In the genomic region with DNA sequence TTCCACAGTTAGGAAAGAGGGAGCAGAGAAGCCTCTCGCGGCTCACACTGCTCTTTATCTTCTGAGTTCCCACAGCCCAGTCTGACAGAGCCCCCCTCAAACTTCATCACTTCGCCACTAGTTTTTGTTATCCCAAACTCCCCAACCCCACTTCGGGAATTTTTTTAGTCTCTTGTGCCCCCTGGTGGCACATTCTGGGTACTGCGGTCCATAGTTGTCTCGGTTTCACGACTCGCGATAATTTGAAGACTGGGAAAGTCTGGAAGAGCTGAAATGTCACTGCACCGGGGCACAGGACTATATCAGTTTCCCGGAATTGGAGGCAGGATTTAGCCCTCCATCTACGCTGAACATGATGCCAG, we compare ENCODE assay signal across 8 mouse cellular contexts. TPM values are rescaled to one million over a fixed set of nuclear protein-coding genes. Genes with fewer than 3 reads are reported as not detected.
DNase-seq lines count a peak whose midpoint lies in the region; ATAC-seq and TF ChIP-seq lines count a peak whose summit lies in the region.

No protein-coding gene starts in this region.

- peak; percentile 37 for ATAC-seq in intestine, embryonic 15.5 days
- no peak for ATAC-seq in limb, embryonic 12.5 days (ENCODE audit: insufficient number of reproducible peaks, insufficient read depth, low FRiP score, low TSS enrichment, low read depth)
- 0 out of 2 replicates have a peak, but pooled peaks have one; percentile 62 for ATAC-seq in midbrain, postnatal 0 days (ENCODE audit: low FRiP score)

- intact Hi-C loops in gastrocnemius, postnatal 14 days (cut with DNase I; ENCODE audit: low total_unique reads), result loop anchor here (2.0 kb wide), 2 partner anchors 36 to 106 kb away; no protein-coding TSS in a partner anchor

- TF ChIP-seq CTCF in midbrain, postnatal 0 days (IDR thresholded peaks at IDR 0.05), result peak; percentile 93
- peak; percentile 33; the same call in 1 of the 2 replicates for TF ChIP-seq CTCF in thymus, adult 2 months (IDR thresholded peaks at IDR 0.05; ENCODE audit: borderline replicate concordance, control insufficient read depth, extremely low read depth, insufficient read depth, low read length, poor library complexity)

- H3K4me3 ChIP-seq in intestine, embryonic 15.5 days (replicated peaks), result peak overlapping the region; percentile 10; the same call in 1 of the 2 replicates
- H3K4me3 ChIP-seq in limb, embryonic 12.5 days (replicated peaks), result no peak overlapping the region
- H3K4me3 ChIP-seq in midbrain, postnatal 0 days (ENCODE audit: low read depth, low read length), result no peak overlapping the region
- no peak overlapping the region for H3K4me3 ChIP-seq in thymus, adult 2 months (ENCODE audit: control insufficient read depth, insufficient read depth, low read length)

- peaks cover 14% of the 10 kb centered on the region for H3K4me1 ChIP-seq in intestine, embryonic 15.5 days (replicated peaks)
- peaks cover 29% of the 10 kb centered on the region for H3K4me1 ChIP-seq in limb, embryonic 12.5 days (replicated peaks)
- no peaks in the 10 kb centered on the region for H3K4me1 ChIP-seq in midbrain, postnatal 0 days (ENCODE audit: insufficient read depth, low read length)
- peaks cover 16% of the 10 kb centered on the region for H3K4me1 ChIP-seq in thymus, adult 2 months (replicated peaks; ENCODE audit: control insufficient read depth, insufficient read depth, low read length)

- no peak overlapping the region for H3K9ac ChIP-seq in intestine, embryonic 15.5 days
- no peak overlapping the region for H3K9ac ChIP-seq in limb, embryonic 12.5 days (replicated peaks)
- no peak overlapping the region for H3K9ac ChIP-seq in midbrain, postnatal 0 days (replicated peaks; ENCODE audit: low read length, poor library complexity, severe bottlenecking)

- WGBS in intestine, embryonic 15.5 days, result under 1% methylated on average over 12 of the region's 12 CpGs
- WGBS in limb, embryonic 12.5 days, result under 1% methylated on average over 12 of the region's 12 CpGs
- 2% methylated on average over 12 of the region's 12 CpGs for WGBS in midbrain, postnatal 0 days
- WGBS in thymus, adult 2 months, result 2% methylated on average over 12 of the region's 12 CpGs

- no peaks in the 10 kb centered on the region for H3K9me3 ChIP-seq in intestine, embryonic 15.5 days
- no peaks in the 10 kb centered on the region; the same call in 1 of the 2 replicates for H3K9me3 ChIP-seq in limb, embryonic 12.5 days
- H3K9me3 ChIP-seq in midbrain, postnatal 0 days (ENCODE audit: low read length), result no peaks in the 10 kb centered on the region

- H3K4me2 ChIP-seq in intestine, embryonic 15.5 days (replicated peaks), result peak overlapping the region; percentile 48
- H3K4me2 ChIP-seq in limb, embryonic 12.5 days, result peak overlapping the region; percentile 47
- no peak overlapping the region for H3K4me2 ChIP-seq in midbrain, postnatal 0 days (ENCODE audit: low read depth, low read length, poor library complexity, severe bottlenecking)

- TF ChIP-seq POLR2A in thymus, adult 2 months (IDR thresholded peaks at IDR 0.05; ENCODE audit: control insufficient read depth, extremely low read depth, insufficient read depth, low read length, poor library complexity), result no peak

- H3K36me3 ChIP-seq in intestine, embryonic 15.5 days, result no peaks in the 10 kb centered on the region
- no peaks in the 10 kb centered on the region for H3K36me3 ChIP-seq in limb, embryonic 12.5 days
- no peaks in the 10 kb centered on the region for H3K36me3 ChIP-seq in midbrain, postnatal 0 days (ENCODE audit: insufficient read depth, low read length)
- no peaks in the 10 kb centered on the region for H3K36me3 ChIP-seq in thymus, adult 2 months (ENCODE audit: control insufficient read depth, insufficient read depth, low read length)

- no peaks in the 10 kb centered on the region for H3K27me3 ChIP-seq in intestine, embryonic 15.5 days (replicated peaks)
- H3K27me3 ChIP-seq in limb, embryonic 12.5 days, result peaks cover 3% of the 10 kb centered on the region; the same call in 1 of the 2 replicates
- peaks cover 3% of the 10 kb centered on the region; the same call in 1 of the 2 replicates for H3K27me3 ChIP-seq in midbrain, postnatal 0 days (ENCODE audit: insufficient read depth, low read length)
- H3K27me3 ChIP-seq in thymus, adult 2 months (ENCODE audit: control insufficient read depth, insufficient read depth, low read length), result no peaks in the 10 kb centered on the region

- H3K27ac ChIP-seq in intestine, embryonic 15.5 days, result peak overlapping the region; percentile 41; the same call in 1 of the 2 replicates
- H3K27ac ChIP-seq in limb, embryonic 12.5 days, result no peak overlapping the region
- no peak overlapping the region for H3K27ac ChIP-seq in midbrain, postnatal 0 days (ENCODE audit: low read depth, low read length)
- H3K27ac ChIP-seq in thymus, adult 2 months (ENCODE audit: control insufficient read depth, insufficient read depth, low read length), result no peak overlapping the region

- peak; percentile 80 to 86 for DNase-seq in right cerebral cortex, adult 2 months (ENCODE audit: low spot score in 2 of 2)
- DNase-seq in right cerebral cortex, adult 18-20 months, result no peak
- peak; percentile 81 to 82 for DNase-seq in cerebellum, postnatal 36 days
- peak; percentile 65 for DNase-seq in gastrocnemius, postnatal 14 days
- peak; percentile 80 for DNase-seq in midbrain, postnatal 0 days (ENCODE audit: low spot score)
- peak; percentile 81 for DNase-seq in thymus, adult 2 months

RNA-seq across cellular contexts. Expression of gene Adcy6, which starts 7.3 kb away (rescaled TPM):
- 10 to 100 TPM; 33.1 to 36.4 TPM for total RNA-seq in gastrocnemius, postnatal 14 days (2021)
- 21.4 and 23.0 TPM in 2 replicates for polyA plus RNA-seq in intestine, embryonic 15.5 days (2015; fragmentation: Nextera tagmentation; extraction: Ambion mirVana)
- polyA plus RNA-seq in limb, embryonic 12.5 days (2016; fragmentation: Nextera tagmentation; extraction: Ambion mirVana), result 22.1 and 25.7 TPM in 2 replicates
- total RNA-seq in midbrain, postnatal 0 days (2014; rRNA removed), result 38.0 and 40.3 TPM in 2 replicates
- 5.5 and 7.2 TPM in 2 replicates for polyA plus RNA-seq in midbrain, postnatal 0 days (2015; fragmentation: Nextera tagmentation; extraction: Ambion mirVana)
- 211 and 230 TPM in 2 replicates for polyA plus RNA-seq in thymus, adult 2 months (2012; rRNA removed)

RNA-seq across cellular contexts. Expression of gene Cacnb3, which starts 13.5 kb away (rescaled TPM):
- total RNA-seq in gastrocnemius, postnatal 14 days (2021), result 1 to 10 TPM; 6.6 to 9.5 TPM
- 24.9 and 26.7 TPM in 2 replicates for polyA plus RNA-seq in intestine, embryonic 15.5 days (2015; fragmentation: Nextera tagmentation; extraction: Ambion mirVana)
- 43.1 and 44.3 TPM in 2 replicates for polyA plus RNA-seq in limb, embryonic 12.5 days (2016; fragmentation: Nextera tagmentation; extraction: Ambion mirVana)
- 211 and 239 TPM in 2 replicates for total RNA-seq in midbrain, postnatal 0 days (2014; rRNA removed)
- polyA plus RNA-seq in midbrain, postnatal 0 days (2015; fragmentation: Nextera tagmentation; extraction: Ambion mirVana), result 150 and 155 TPM in 2 replicates
- 102 and 127 TPM in 2 replicates for polyA plus RNA-seq in thymus, adult 2 months (2012; rRNA removed)

RNA-seq across cellular contexts. Expression of gene Ddx23, which starts 45.5 kb away (rescaled TPM):
- 10 to 100 TPM; 45.1 to 48.1 TPM for total RNA-seq in gastrocnemius, postnatal 14 days (2021)
- polyA plus RNA-seq in intestine, embryonic 15.5 days (2015; fragmentation: Nextera tagmentation; extraction: Ambion mirVana), result 23.3 and 23.7 TPM in 2 replicates
- polyA plus RNA-seq in limb, embryonic 12.5 days (2016; fragmentation: Nextera tagmentation; extraction: Ambion mirVana), result 24.5 and 31.5 TPM in 2 replicates
- total RNA-seq in midbrain, postnatal 0 days (2014; rRNA removed), result 46.7 and 50.5 TPM in 2 replicates
- polyA plus RNA-seq in midbrain, postnatal 0 days (2015; fragmentation: Nextera tagmentation; extraction: Ambion mirVana), result 14.0 and 20.5 TPM in 2 replicates
- polyA plus RNA-seq in thymus, adult 2 months (2012; rRNA removed), result 59.7 and 65.5 TPM in 2 replicates

RNA-seq across cellular contexts. Expression of gene 4930415O20Rik, which starts 46.4 kb away (rescaled TPM):
- under 1 TPM in 1 of 2 experiments, not detected in 1; 0.44 TPM for total RNA-seq in gastrocnemius, postnatal 14 days (2021)
- polyA plus RNA-seq in intestine, embryonic 15.5 days (2015; fragmentation: Nextera tagmentation; extraction: Ambion mirVana), result 0.77 TPM in 1 of 2 replicates, not detected in the other
- polyA plus RNA-seq in limb, embryonic 12.5 days (2016; fragmentation: Nextera tagmentation; extraction: Ambion mirVana), result 0.69 TPM in 1 of 2 replicates, not detected in the other
- total RNA-seq in midbrain, postnatal 0 days (2014; rRNA removed), result 0.82 TPM in 1 of 2 replicates, not detected in the other
- polyA plus RNA-seq in midbrain, postnatal 0 days (2015; fragmentation: Nextera tagmentation; extraction: Ambion mirVana), result 0.31 TPM in 1 of 2 replicates, not detected in the other
- polyA plus RNA-seq in thymus, adult 2 months (2012; rRNA removed), result 0.31 TPM in 1 of 2 replicates, not detected in the other

RNA-seq across cellular contexts. Expression of gene Ccnt1, which starts 46.4 kb away (rescaled TPM):
- total RNA-seq in gastrocnemius, postnatal 14 days (2021), result 10 to 100 TPM; 20.4 to 20.6 TPM
- polyA plus RNA-seq in intestine, embryonic 15.5 days (2015; fragmentation: Nextera tagmentation; extraction: Ambion mirVana), result 42.4 and 44.9 TPM in 2 replicates
- polyA plus RNA-seq in limb, embryonic 12.5 days (2016; fragmentation: Nextera tagmentation; extraction: Ambion mirVana), result 54.0 and 59.4 TPM in 2 replicates
- total RNA-seq in midbrain, postnatal 0 days (2014; rRNA removed), result 36.1 and 54.6 TPM in 2 replicates
- polyA plus RNA-seq in midbrain, postnatal 0 days (2015; fragmentation: Nextera tagmentation; extraction: Ambion mirVana), result 47.4 and 49.7 TPM in 2 replicates
- polyA plus RNA-seq in thymus, adult 2 months (2012; rRNA removed), result 26.8 and 32.0 TPM in 2 replicates
